Mouse (Mus musculus) hindbrain, embryonic 10.5 days (tissue): ENCODE measurements at regions not wholly inside any gene's neighbourhood (a gene's known extent, or its start where the extent isn't known, plus 50 kb on each side); places are given as distances from the start of the nearest gene placed in this dataset.

Source experiments
- DNase-seq: peaks from one replicate; pipeline ENCODE4 v3.0.0-alpha.2; 2017; ENCODE audit warnings: low spot score
- H3K27ac ChIP-seq: fragments of 300-500 bp; sonication (generic); 2 replicates; pipeline ENCODE4 v1.5.1; 2016; ENCODE audit warnings: mild to moderate bottlenecking, moderate library complexity
- H3K27me3 ChIP-seq: fragments of 300-500 bp; sonication (generic); 2 replicates; pipeline ENCODE4 v1.6.1; 2016; ENCODE audit warnings: mild to moderate bottlenecking; ENCODE audit not compliant: poor library complexity, insufficient read depth, severe bottlenecking
- H3K36me3 ChIP-seq: fragments of 300-500 bp; sonication (generic); 2 replicates; pipeline ENCODE4 v1.6.1; 2016; ENCODE audit warnings: mild to moderate bottlenecking, moderate library complexity
- H3K4me1 ChIP-seq: fragments of 300-500 bp; sonication (generic); replicated peaks from 2 replicates; pipeline ENCODE4 v1.6.1; 2016; ENCODE audit warnings: mild to moderate bottlenecking
- H3K4me3 ChIP-seq: fragments of 300-500 bp; sonication (generic); 2 replicates; pipeline ENCODE4 v1.5.1; 2016; ENCODE audit warnings: mild to moderate bottlenecking, moderate library complexity
- H3K9me3 ChIP-seq: fragments of 300-500 bp; sonication (generic); 2 replicates; pipeline ENCODE4 v1.6.1; 2016; ENCODE audit warnings: mild to moderate bottlenecking, moderate library complexity
- WGBS: fragments of 180-500 bp; shearing (Covaris S2); methylation state at CpG from one replicate; pipeline ENCODE4 v1.1.7; 2016; 5-methylcytosine and 5-hydroxymethylcytosine counted together

DNA sequence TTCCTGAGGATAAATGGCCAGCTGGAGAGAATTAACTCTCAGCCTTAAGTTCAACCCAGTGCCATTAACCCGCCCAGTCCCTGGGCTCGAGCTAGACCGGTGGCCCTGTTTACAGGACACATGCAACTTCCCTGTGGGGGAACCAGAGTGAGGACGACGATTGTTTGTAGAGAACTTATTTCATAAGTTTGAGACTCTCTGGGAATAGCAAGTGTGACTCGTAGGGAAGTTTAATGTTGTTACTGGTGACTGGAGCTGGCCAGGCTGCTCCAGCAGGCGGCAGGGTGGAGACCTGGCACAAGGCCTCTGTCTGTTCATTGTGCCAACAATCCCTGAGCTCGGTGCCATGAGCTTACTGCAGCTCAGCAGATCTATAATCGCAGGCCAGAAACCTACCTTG is 104.3 kb upstream of the Prickle1 start:
- Histone ChIP-seq H3K4me3 (no peak overlapping the region), H3K27me3 (no peaks in the 10 kb centered on the region), H3K9me3 (no peaks in the 10 kb centered on the region), H3K4me1 (peaks cover 47% of the 10 kb centered on the region), H3K36me3 (no peaks in the 10 kb centered on the region), H3K27ac (peak overlapping the region; percentile 69)
- DNase-seq = no peak
- 79% methylated on average over 9 of the region's 9 CpGs for WGBS

DNA sequence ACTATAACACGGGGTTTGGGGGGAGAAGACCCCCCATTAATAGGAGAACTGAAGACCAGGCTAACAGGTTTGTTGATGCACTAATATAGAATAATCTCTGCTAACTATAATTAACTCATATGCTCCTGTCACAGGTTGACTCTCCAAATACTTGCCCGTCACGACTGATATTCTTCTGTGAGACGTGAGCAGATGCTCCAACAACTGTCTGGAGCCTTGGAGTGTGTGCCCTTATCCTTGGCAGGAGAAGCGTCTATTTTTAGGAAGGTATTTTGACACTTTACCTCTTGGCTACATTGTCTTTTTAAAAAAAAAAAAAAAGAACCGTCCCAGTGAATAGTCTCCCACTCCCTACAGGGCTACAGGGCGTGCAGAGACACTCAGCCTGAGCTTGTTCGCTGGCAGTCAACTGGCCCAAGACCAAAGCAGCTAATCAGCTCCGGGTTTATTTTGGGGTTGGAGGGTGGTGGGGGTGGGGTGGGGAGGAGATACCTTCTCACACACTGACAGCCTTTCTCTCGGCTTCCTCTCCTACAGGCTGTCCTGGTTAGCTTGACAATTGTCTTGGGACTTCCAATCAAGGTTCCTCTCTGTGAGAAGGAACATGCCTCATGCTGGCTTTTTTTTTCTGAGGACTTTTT is 102.6 kb upstream of the Prickle1 start:
- H3K4me3 ChIP-seq = no peak overlapping the region
- no peak overlapping the region for H3K27ac ChIP-seq
- H3K27me3 ChIP-seq = no peaks in the 10 kb centered on the region
- H3K4me1 ChIP-seq = peaks cover 47% of the 10 kb centered on the region
- no peaks in the 10 kb centered on the region for H3K9me3 ChIP-seq
- no peaks in the 10 kb centered on the region for H3K36me3 ChIP-seq
- WGBS = 29% methylated on average over 10 of the region's 10 CpGs
- no peak for DNase-seq

- no peak overlapping the region for H3K4me3 ChIP-seq
- peaks cover 7% of the 10 kb centered on the region for H3K4me1 ChIP-seq
- DNase-seq = no peak
- no peaks in the 10 kb centered on the region for H3K27me3 ChIP-seq
- no peaks in the 10 kb centered on the region for H3K9me3 ChIP-seq
- no peak overlapping the region for H3K27ac ChIP-seq
- no peaks in the 10 kb centered on the region for H3K36me3 ChIP-seq
- WGBS = 83% methylated on average over 6 of the region's 6 CpGs
Observed at GRCm38 (mm10) chr15:93690717-93691116, 95.0 kb upstream of the Prickle1 start.

DNA sequence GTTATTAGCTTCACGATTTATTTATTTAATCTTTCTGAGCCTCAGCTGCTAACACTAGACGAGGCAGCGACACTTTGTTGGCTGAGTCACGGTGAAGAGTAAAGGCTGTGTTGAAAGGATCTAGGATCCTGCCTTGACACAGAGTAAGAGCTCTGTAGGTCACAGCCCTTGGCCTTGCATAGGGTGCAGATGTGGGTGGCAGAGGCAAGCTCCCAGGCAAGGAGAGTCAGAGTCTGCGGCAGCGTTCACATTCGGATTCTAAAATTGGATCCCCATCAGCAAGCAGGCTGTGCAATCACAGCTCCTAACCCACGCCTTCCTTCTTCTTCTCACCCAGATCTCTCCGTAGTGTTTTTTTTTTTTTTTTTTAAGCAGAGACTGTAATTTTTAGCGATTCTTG is 94.3 kb upstream of the Prickle1 start:
- 92% methylated on average over 10 of the region's 10 CpGs for WGBS
- Histone ChIP-seq H3K27ac (no peak overlapping the region), H3K9me3 (no peaks in the 10 kb centered on the region), H3K36me3 (no peaks in the 10 kb centered on the region), H3K27me3 (no peaks in the 10 kb centered on the region), H3K4me1 (peaks cover 7% of the 10 kb centered on the region), H3K4me3 (no peak overlapping the region)
- DNase-seq = no peak

GRCm38 (mm10) chr15:93686385-93686784 is 90.7 kb upstream of the Prickle1 start:
- no peaks in the 10 kb centered on the region for H3K9me3 ChIP-seq
- H3K36me3 ChIP-seq = no peaks in the 10 kb centered on the region
- no peaks in the 10 kb centered on the region; the same call in 1 of the 2 replicates for H3K27me3 ChIP-seq
- peaks cover 7% of the 10 kb centered on the region for H3K4me1 ChIP-seq
- no peak for DNase-seq
- H3K4me3 ChIP-seq = no peak overlapping the region
- peak overlapping the region; percentile 56; the same call in 1 of the 2 replicates for H3K27ac ChIP-seq
- WGBS = 34% methylated on average over 9 of the region's 9 CpGs

DNA sequence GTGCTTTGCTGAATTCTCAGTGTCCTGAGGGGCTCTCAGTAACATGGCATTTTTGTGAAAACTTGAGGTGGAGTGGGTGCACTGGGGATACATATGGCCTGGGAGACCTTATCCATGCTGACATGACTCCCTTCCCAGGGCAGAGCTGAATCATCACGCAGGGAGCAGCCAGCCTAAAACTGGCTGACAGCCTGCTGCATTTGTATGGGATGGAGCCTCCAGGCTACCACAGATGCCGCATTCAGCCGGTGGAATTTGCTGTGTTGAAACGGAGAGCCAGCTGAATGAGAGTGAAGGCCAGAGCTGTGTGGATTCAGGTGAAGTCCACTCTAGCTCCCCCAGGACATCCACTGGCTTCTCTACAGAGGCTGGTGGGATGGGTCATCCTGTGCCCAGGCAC is 85.9 kb upstream of the Prickle1 start:
- 83% methylated on average over 4 of the region's 4 CpGs for WGBS
- peaks cover 5% of the 10 kb centered on the region for H3K4me1 ChIP-seq
- H3K4me3 ChIP-seq = no peak overlapping the region
- H3K27me3 ChIP-seq = no peaks in the 10 kb centered on the region; the same call in 1 of the 2 replicates
- no peaks in the 10 kb centered on the region for H3K36me3 ChIP-seq
- no peak for DNase-seq
- H3K9me3 ChIP-seq = no peaks in the 10 kb centered on the region
- H3K27ac ChIP-seq = no peak overlapping the region

GRCm38 (mm10) chr15:93675624-93676023 is 79.9 kb upstream of the Prickle1 start:
- no peaks in the 10 kb centered on the region for H3K36me3 ChIP-seq
- no peak overlapping the region for H3K27ac ChIP-seq
- H3K4me3 ChIP-seq = no peak overlapping the region
- no peak for DNase-seq
- no peaks in the 10 kb centered on the region for H3K9me3 ChIP-seq
- H3K27me3 ChIP-seq = no peaks in the 10 kb centered on the region
- WGBS = 92% methylated on average over 6 of the region's 6 CpGs
- no peaks in the 10 kb centered on the region for H3K4me1 ChIP-seq

DNA sequence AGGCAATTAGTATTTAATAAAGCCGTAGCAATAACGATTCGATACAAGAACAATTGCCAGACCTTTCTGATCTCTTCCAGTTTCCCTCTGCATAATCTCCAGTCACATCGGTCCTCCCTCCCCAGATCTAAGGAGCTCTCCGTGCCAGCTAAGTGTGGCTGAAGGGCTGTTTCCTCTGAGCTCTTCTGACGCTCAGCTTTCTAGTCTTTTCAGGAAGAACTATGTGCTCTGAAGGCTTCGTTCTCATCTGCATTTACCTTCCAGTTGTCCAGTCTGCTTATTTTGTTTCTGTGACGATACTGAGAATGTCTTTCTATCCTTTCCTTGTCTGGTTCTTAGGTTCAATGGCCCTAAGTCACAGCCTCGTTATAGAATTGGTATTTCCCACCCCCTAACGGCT is 78.3 kb upstream of the Prickle1 start:
- no peak overlapping the region for H3K27ac ChIP-seq
- WGBS = 78% methylated on average over 10 of the region's 10 CpGs
- no peak overlapping the region for H3K4me3 ChIP-seq
- H3K36me3 ChIP-seq = no peaks in the 10 kb centered on the region
- H3K4me1 ChIP-seq = no peaks in the 10 kb centered on the region
- DNase-seq = no peak
- no peaks in the 10 kb centered on the region for H3K27me3 ChIP-seq
- no peaks in the 10 kb centered on the region for H3K9me3 ChIP-seq

DNA sequence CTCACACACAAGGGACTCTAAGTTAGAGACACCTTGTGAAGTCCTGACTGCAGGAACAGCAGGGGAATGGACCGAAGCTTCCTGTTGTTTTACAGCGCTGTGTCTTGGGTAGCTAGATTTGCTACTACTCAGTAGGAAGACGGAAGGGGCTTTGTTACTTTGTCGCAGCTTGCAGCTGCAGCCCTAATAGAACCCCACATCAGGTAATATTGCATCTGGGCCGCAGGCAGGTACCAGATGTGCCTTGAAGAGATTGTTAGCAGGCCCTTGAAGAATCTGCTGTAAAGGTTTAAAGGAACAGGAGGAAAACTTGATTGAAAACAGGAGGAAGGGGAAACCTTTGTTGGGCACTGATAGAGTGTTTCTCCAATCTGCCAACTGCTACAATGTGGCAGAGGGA is 68.2 kb upstream of the Prickle1 start:
- no peak overlapping the region for H3K4me3 ChIP-seq
- no peaks in the 10 kb centered on the region for H3K36me3 ChIP-seq
- no peaks in the 10 kb centered on the region for H3K27me3 ChIP-seq
- no peak overlapping the region for H3K27ac ChIP-seq
- WGBS = 45% methylated on average over 5 of the region's 5 CpGs
- no peak for DNase-seq
- H3K9me3 ChIP-seq = peaks cover 5% of the 10 kb centered on the region; the same call in 1 of the 2 replicates
- no peaks in the 10 kb centered on the region for H3K4me1 ChIP-seq

- Histone ChIP-seq H3K27me3 (no peaks in the 10 kb centered on the region), H3K4me3 (no peak overlapping the region), H3K4me1 (no peaks in the 10 kb centered on the region), H3K9me3 (peaks cover 5% of the 10 kb centered on the region; the same call in 1 of the 2 replicates), H3K36me3 (no peaks in the 10 kb centered on the region), H3K27ac (no peak overlapping the region)
- DNase-seq = no peak
- WGBS = 92% methylated on average over 1 of the region's 1 CpGs
Observed at GRCm38 (mm10) chr15:93662601-93663000, 66.9 kb upstream of the Prickle1 start.

- Histone ChIP-seq H3K36me3 (no peaks in the 10 kb centered on the region), H3K9me3 (peaks cover 5% of the 10 kb centered on the region; the same call in 1 of the 2 replicates), H3K27me3 (no peaks in the 10 kb centered on the region), H3K27ac (no peak overlapping the region), H3K4me1 (no peaks in the 10 kb centered on the region), H3K4me3 (no peak overlapping the region)
- WGBS = 98% methylated on average over 2 of the region's 2 CpGs
- DNase-seq = no peak
Observed at GRCm38 (mm10) chr15:93661801-93662200, 66.1 kb upstream of the Prickle1 start.

DNA sequence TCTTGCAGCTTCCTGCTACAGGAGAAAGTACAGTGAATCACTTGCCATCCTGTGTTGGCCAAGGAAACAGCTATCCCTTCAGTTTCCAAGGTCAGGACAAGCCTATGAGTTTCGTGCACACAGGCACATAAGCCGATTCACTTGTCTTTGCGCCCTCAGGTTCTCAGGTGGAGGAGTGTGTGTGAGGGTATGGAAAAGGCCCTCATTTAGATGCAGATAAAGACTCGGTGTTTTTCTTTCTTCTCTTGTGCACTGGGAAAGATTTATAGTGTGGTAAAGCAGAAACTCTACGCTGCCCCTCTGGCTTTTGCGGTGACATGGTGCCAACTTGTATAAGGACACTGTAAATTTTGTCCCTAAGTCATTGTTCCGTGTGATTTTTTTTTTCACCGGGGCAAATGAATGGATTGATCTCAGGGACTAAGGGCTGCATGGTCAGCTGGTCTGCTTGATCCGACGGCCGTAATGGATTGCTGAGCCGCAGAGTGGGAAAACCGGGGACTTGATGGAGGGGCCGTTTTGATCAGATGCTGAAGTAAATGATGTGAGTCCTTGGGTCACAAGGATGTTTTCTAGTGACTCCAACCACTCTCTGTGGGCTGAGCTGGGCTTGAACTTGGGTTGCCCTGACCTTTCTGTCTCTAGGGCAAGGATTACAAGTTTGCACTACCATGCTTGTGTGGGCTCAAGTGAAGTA is 65.4 kb upstream of the Prickle1 start:
- no peak overlapping the region for H3K27ac ChIP-seq
- peaks cover 5% of the 10 kb centered on the region; the same call in 1 of the 2 replicates for H3K9me3 ChIP-seq
- H3K4me3 ChIP-seq = no peak overlapping the region
- no peaks in the 10 kb centered on the region for H3K27me3 ChIP-seq
- WGBS = 93% methylated on average over 14 of the region's 14 CpGs
- H3K36me3 ChIP-seq = no peaks in the 10 kb centered on the region
- H3K4me1 ChIP-seq = no peaks in the 10 kb centered on the region
- no peak for DNase-seq

- no peaks in the 10 kb centered on the region for H3K27me3 ChIP-seq
- H3K4me3 ChIP-seq = no peak overlapping the region
- no peak for DNase-seq
- H3K9me3 ChIP-seq = peaks cover 5% of the 10 kb centered on the region; the same call in 1 of the 2 replicates
- H3K27ac ChIP-seq = no peak overlapping the region
- H3K4me1 ChIP-seq = no peaks in the 10 kb centered on the region
- H3K36me3 ChIP-seq = no peaks in the 10 kb centered on the region
- WGBS = 86% methylated on average over 6 of the region's 6 CpGs
Observed at GRCm38 (mm10) chr15:93657171-93657570, 61.5 kb upstream of the Prickle1 start.
